In genomic region chr17:24195349-24195748, GRCm38 (mm10) we compare ENCODE assay signal across 14 mouse cellular contexts.
"Had no signal": no experiment of that assay in that cellular context is flagged by ENCODE, and none has a peak within 500 bp of the region (broad histone marks: within the 10 kb centered on the region; RNA-seq: fewer than 3 reads in every experiment).

No protein-coding gene starts in this region.

- H3K4me2 ChIP-seq: midbrain, embryonic 12.5 days; neural tube, embryonic 13.5 days had no signal

- H3K9ac ChIP-seq: midbrain, embryonic 12.5 days had no signal

- H3K27ac ChIP-seq: left cerebral cortex, adult 2 months; limb, embryonic 10.5 days; midbrain, embryonic 12.5 days; neural tube, embryonic 13.5 days had no signal

- DNase-seq: kidney, adult 18-20 months; kidney, postnatal 10 days; kidney, postnatal 4 days; lung, adult 18-20 months; retina, postnatal 1 day; right cerebral cortex, postnatal 4 days; spleen, adult 18-20 months; thymus, adult 2 months; thymus, postnatal 25 days had no signal

- H3K4me3 ChIP-seq: left cerebral cortex, adult 2 months; limb, embryonic 10.5 days; midbrain, embryonic 12.5 days; neural tube, embryonic 13.5 days had no signal

- ATAC-seq: midbrain, embryonic 16.5 days had no signal

- H3K9me3 ChIP-seq: limb, embryonic 10.5 days; midbrain, embryonic 12.5 days; neural tube, embryonic 13.5 days had no signal

- H3K27me3 ChIP-seq: midbrain, embryonic 12.5 days; neural tube, embryonic 13.5 days had no signal

- H3K36me3 ChIP-seq: limb, embryonic 10.5 days; midbrain, embryonic 12.5 days had no signal
